Mouse (Mus musculus) MEL (cell line): ENCODE results near the gene Fuom.

Source experiments
- CHD1 ChIP-seq: IDR thresholded peaks from 2 replicates; pipeline ENCODE4 v1.6.1; 2012; ENCODE audit warnings: low read depth, mild to moderate bottlenecking, inconsistent platforms, low read length, improper control_type of control experiment
- CTCF ChIP-seq, 3 experiments: IDR thresholded peaks in 2 of 3; conservative IDR thresholded peaks in 1 of 3; 2 replicates each; pipeline ENCODE4 v1.5.1; 2011 to 2012; ENCODE audit warnings: low read length in 3 of 3, low read depth in 2 of 3, mild to moderate bottlenecking in 2 of 3, improper control_type of control experiment in 1 of 3, inconsistent platforms in 1 of 3, mixed read lengths in 1 of 3, moderate library complexity in 1 of 3; ENCODE audit not compliant: control insufficient read depth in 1 of 3, insufficient read depth in 1 of 3, poor library complexity in 1 of 3, severe bottlenecking in 1 of 3
- GABPA ChIP-seq: IDR thresholded peaks from 2 replicates; pipeline ENCODE4 v1.6.1; 2012; ENCODE audit warnings: low read depth, mild to moderate bottlenecking, inconsistent platforms, low read length, improper control_type of control experiment, moderate library complexity
- HCFC1 ChIP-seq: IDR thresholded peaks from 2 replicates; pipeline ENCODE4 v1.6.1; 2012; ENCODE audit warnings: low read depth, mild to moderate bottlenecking, inconsistent platforms, low read length, improper control_type of control experiment, moderate library complexity
- POLR2A ChIP-seq, 2 experiments: IDR thresholded peaks; 2 replicates each; pipeline ENCODE4 v1.6.1; 2011 to 2012; ENCODE audit warnings: low read length in 2 of 2, mild to moderate bottlenecking in 2 of 2, control low read depth in 1 of 2, improper control_type of control experiment in 1 of 2, low read depth in 1 of 2, moderate library complexity in 1 of 2; ENCODE audit not compliant: control insufficient read depth in 1 of 2, insufficient read depth in 1 of 2, poor library complexity in 1 of 2
- POLR2AphosphoS5 ChIP-seq: IDR thresholded peaks from 2 replicates; pipeline ENCODE4 v1.6.1; 2012; ENCODE audit warnings: low read depth, borderline replicate concordance, mild to moderate bottlenecking, inconsistent platforms, low read length, moderate library complexity, mixed read lengths

GRCm38 (mm10) chr7:140144550-140144949 lies 42.3 kb upstream of the Fuom start:
- TF ChIP-seq GABPA (no peak), CTCF (IDR thresholded peaks at IDR 0.05 in 2 of 3, conservative IDR thresholded peaks at IDR 0.05 in 1 of 3; ENCODE audit: control insufficient read depth in 1 of 3, insufficient read depth in 1 of 3, low read depth in 2 of 3, low read length in 3 of 3, poor library complexity in 1 of 3, severe bottlenecking in 1 of 3) (no peak), HCFC1 (no peak), POLR2A (IDR thresholded peaks at IDR 0.05; ENCODE audit: control insufficient read depth in 1 of 2, insufficient read depth in 1 of 2, low read depth in 1 of 2, low read length in 2 of 2, poor library complexity in 1 of 2) (no peak), CHD1 (no peak), POLR2AphosphoS5 (no peak)
